Mouse (Mus musculus) mouse trophoblast stem cell (cell line): Measurements from ENCODE around the gene Tmc7.

ENCODE experiments used
- in situ Hi-C, 2 experiments: fragments of 300-500 bp; cut with MseI, MboI; formaldehyde crosslinking; loops; 2 replicates in 1 of 2; 3 replicates in 1 of 2; pipeline ENCODE4 v1.15.1; 2025

The Tmc7 gene

GRCm38 (mm10) chr7:118503844-118504243 lies 80.7 kb downstream of the Tmc7 start:
- in situ Hi-C loops: no loop called here

GRCm38 (mm10) chr7:118502333-118502732 lies 82.2 kb downstream of the Tmc7 start:
- in situ Hi-C loops: no loop called here

- in situ Hi-C loops: no loop called here
Measured at GRCm38 (mm10) chr7:118499784-118500435, 84.6 kb downstream of the Tmc7 start.

GRCm38 (mm10) chr7:118498984-118499783 lies 85.4 kb downstream of the Tmc7 start:
- in situ Hi-C loops: no loop called here

- in situ Hi-C loops: no loop called here
Measured at GRCm38 (mm10) chr7:118494892-118495579, 89.5 kb downstream of the Tmc7 start.

GRCm38 (mm10) chr7:118493892-118494291 lies 90.6 kb downstream of the Tmc7 start:
- in situ Hi-C loops: no loop called here

GRCm38 (mm10) chr7:118491431-118492147 lies 92.9 kb downstream of the Tmc7 start, which contains the start of gene Itpripl2:
Gene Itpripl2, minus strand, starts transcription at chr7:118491975.
- in situ Hi-C loops: no loop called here

- in situ Hi-C loops: no loop called here
Measured at GRCm38 (mm10) chr7:118490666-118491430, 93.7 kb downstream of the Tmc7 start.

- in situ Hi-C loops: no loop called here
Measured at GRCm38 (mm10) chr7:118489706-118490665, 94.5 kb downstream of the Tmc7 start.

GRCm38 (mm10) chr7:118488060-118488664 lies 96.4 kb downstream of the Tmc7 start:
- in situ Hi-C loops: no loop called here

GRCm38 (mm10) chr7:118486917-118487316 lies 97.6 kb downstream of the Tmc7 start:
- in situ Hi-C loops: no loop called here
